Mouse (Mus musculus) lung, postnatal 0 days (tissue): ENCODE measurements around the gene Gigyf1.

Source experiments
- CTCF ChIP-seq: IDR thresholded peaks from 2 replicates; pipeline ENCODE4 v1.5.1; 2016; ENCODE audit warnings: antibody characterized with exemption, mild to moderate bottlenecking
- EP300 ChIP-seq: IDR thresholded peaks from 2 replicates; pipeline ENCODE4 v1.6.1; 2016; ENCODE audit warnings: antibody characterized with exemption, mild to moderate bottlenecking, control low read depth

DNA sequence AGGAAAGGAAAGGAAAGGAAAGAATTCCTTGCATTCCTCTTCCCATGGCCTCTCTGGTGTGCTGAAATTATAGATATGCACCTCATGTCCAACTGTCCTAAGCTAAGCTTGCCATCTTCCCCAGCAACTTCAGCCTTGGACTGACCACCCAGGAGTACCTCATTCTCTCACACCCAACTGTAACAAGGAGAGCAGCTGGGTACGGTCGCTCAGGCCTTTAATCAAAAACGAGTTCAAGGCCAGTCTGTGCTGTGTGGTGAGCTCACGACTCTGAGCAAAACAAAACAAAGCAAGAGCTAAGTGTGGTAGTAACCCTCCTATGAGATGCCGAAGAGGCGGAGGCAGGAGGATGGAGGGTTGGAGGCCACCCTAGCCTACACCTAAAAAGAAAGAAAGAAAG lies 22.6 kb downstream of the Gigyf1 start:
- TF ChIP-seq EP300 (no peak), CTCF (no peak)
